Mouse (Mus musculus) E14TG2a.4 (cell line): ENCODE measurements around the gene Syndig1.
A peak's percentile ranks its signal among the peaks of the same experiment; 100 is the strongest.

ENCODE experiments used
- CTCF ChIP-seq: conservative IDR thresholded peaks from 2 replicates; pipeline ENCODE4 v1.5.1; 2014; ENCODE audit warnings: low read length
- NANOG ChIP-seq: IDR thresholded peaks from 2 replicates; pipeline ENCODE4 v1.6.1; 2014; ENCODE audit warnings: borderline replicate concordance, low read length, mixed read lengths

- TF ChIP-seq CTCF (no peak), NANOG (peak; percentile 7; the same call in 1 of the 2 replicates)
Observed at GRCm38 (mm10) chr2:149798613-149799012, 30.4 kb upstream of the Syndig1 start.
